Mouse (Mus musculus) lung, adult 2 months (tissue): ENCODE data around the gene Greb1. TPM values are rescaled to one million over a fixed set of nuclear protein-coding genes. Genes with fewer than 3 reads are reported as not detected.

Experiments
- DNase-seq: peaks from one replicate; pipeline ENCODE4 v3.0.0; 2022
- H3K4me1 ChIP-seq: fragments of 200-500 bp; 2 replicates; pipeline ENCODE4 v1.6.1; 2011; ENCODE audit warnings: low read length; ENCODE audit not compliant: control insufficient read depth, insufficient read depth
- H3K4me3 ChIP-seq: fragments of 200-500 bp; replicated peaks from 2 replicates; pipeline ENCODE3; 2011; ENCODE audit warnings: low read depth, mild to moderate bottlenecking, control low read depth, low read length; ENCODE audit errors: extremely low read depth
- CTCF ChIP-seq: fragments of 200-500 bp; IDR thresholded peaks from 2 replicates; pipeline ENCODE4 v1.5.1; 2011; ENCODE audit warnings: mild to moderate bottlenecking, low read length, control low read depth; ENCODE audit not compliant: insufficient read depth
- POLR2A ChIP-seq: fragments of 200-500 bp; IDR thresholded peaks from 2 replicates; pipeline ENCODE4 v1.6.1; 2011; ENCODE audit warnings: low read depth, mild to moderate bottlenecking, control low read depth, low read length, borderline replicate concordance; ENCODE audit errors: extremely low read depth
- WGBS: fragments of 180-500 bp; shearing (Covaris S2); methylation state at CpG from one replicate; pipeline ENCODE4 v1.1.7; 2018; 5-methylcytosine and 5-hydroxymethylcytosine counted together
- polyA plus RNA-seq: library from polyadenylated mRNA; depleted of rRNA; stranded (reverse); fragments of >200 nt; gene quantifications from 2 replicates; pipeline ENCODE4 v1.2.3, GENCODE M21; 2012

Gene Greb1
- polyA plus RNA-seq, 1 experiment, result 0.64 TPM

DNA sequence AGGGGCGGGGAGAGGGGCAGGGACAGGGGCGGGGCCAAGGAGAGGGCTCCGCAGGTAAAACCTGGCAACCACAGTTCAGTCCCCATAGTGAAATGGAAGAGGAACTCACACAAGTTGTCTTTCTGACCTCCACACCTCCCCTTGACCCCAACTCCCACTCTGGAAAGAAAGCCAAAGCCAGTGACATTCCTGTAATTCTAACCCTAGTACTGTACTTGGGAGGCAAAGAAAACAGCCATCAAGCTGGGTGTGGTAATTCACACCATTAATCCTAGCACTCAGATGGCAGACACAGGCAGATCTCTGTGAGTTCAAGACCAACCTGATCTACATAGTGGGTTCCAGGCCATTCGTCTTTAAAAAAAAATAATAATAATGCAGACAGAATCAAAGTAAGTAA lies 7.3 kb downstream of the Greb1 start:
- WGBS, result 86% methylated on average over 4 of the region's 4 CpGs
- Histone ChIP-seq H3K4me1 (no peaks in the 10 kb centered on the region), H3K4me3 (no peak overlapping the region)
- DNase-seq, result no peak
- TF ChIP-seq CTCF (no peak), POLR2A (no peak)

DNA sequence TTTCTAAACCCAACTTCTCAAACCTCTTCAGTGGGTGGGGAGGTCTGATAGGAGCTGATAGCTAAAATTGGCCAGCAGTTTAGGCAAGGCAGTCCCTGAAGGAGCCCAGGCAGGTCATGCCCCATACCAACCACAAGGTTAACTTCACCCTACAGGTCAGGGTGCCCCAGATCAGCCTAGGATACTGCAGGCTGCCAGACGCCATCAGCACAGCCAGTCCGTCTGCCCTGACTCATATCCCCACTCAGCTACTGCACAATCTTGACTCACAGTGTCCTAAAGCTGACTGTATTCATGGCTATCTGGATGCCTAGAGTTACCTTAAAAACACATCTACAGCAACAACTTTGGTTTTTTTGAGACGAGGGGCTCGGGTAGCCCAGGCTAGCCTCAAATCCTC lies 10.2 kb downstream of the Greb1 start:
- TF ChIP-seq CTCF, result no peak
- no peak for TF ChIP-seq POLR2A
- Histone ChIP-seq H3K4me1 (no peaks in the 10 kb centered on the region), H3K4me3 (no peak overlapping the region)
- DNase-seq, result no peak
- WGBS, result 59% methylated on average over 4 of the region's 4 CpGs

DNA sequence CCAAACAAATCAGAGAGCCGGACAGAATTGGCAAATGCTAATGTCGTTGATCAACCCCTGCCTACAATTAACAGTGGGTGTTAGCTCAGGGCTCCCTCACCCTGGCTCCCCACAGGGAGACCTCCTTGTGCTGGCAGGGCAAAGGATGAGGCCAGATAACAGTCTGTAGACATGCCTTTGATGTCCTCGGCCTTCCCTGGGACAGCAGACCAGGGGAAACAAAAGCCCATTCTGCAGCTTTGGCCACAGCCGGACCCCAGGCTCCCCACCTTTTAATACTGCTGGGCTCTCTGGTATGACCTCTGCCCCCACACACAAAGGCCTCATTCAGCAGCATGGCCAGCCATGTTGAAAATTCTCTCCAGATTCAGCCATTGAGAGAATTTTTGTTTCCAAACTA lies 10.9 kb downstream of the Greb1 start:
- Histone ChIP-seq H3K4me3 (no peak overlapping the region), H3K4me1 (no peaks in the 10 kb centered on the region)
- TF ChIP-seq CTCF (no peak), POLR2A (no peak)
- WGBS, result 56% methylated on average over 4 of the region's 4 CpGs
- no peak for DNase-seq

DNA sequence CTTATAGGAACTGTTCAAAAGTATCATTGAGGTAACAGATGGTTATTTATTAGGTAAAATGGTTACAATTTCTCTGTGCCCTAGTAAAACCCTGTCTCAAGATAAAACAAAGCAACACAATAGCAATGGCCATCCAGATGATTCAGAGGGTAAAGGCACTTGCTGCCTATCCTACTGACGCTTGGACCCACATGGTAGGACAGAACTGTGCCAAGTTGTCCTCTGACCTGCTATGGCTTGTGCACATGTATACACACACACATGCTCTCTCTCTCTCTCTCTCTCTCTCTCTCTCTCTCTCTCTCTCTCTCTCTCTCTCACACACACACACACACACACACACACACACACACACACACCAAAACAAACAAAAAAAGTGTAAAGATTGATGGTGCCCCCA lies 11.5 kb downstream of the Greb1 start:
- no peak for TF ChIP-seq POLR2A
- WGBS, result 70% methylated on average over 1 of the region's 1 CpGs
- Histone ChIP-seq H3K4me1 (no peaks in the 10 kb centered on the region), H3K4me3 (no peak overlapping the region)
- DNase-seq, result no peak

DNA sequence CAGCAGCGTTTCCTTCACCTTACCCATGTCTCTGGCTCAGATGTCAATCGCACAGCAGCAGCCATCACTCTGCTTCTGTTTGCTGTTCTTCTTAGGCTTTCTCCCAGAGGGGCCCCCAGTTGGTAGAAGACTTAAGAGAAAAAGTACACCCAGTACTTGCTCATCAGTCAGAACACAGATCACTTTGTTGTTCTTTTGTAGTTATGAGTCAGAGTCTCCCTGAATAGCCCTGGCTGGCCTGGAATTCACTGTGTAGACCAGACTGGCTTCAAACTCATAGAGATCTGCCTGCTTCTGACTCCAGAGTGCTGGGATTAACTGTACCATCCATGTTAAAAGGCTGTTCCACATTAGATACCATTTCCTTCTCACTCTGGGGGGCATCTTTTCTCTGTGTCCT lies 12.1 kb downstream of the Greb1 start:
- Histone ChIP-seq H3K4me3 (no peak overlapping the region), H3K4me1 (no peaks in the 10 kb centered on the region)
- TF ChIP-seq POLR2A (no peak), CTCF (no peak)
- 53% methylated on average over 2 of the region's 2 CpGs for WGBS
- no peak for DNase-seq

DNA sequence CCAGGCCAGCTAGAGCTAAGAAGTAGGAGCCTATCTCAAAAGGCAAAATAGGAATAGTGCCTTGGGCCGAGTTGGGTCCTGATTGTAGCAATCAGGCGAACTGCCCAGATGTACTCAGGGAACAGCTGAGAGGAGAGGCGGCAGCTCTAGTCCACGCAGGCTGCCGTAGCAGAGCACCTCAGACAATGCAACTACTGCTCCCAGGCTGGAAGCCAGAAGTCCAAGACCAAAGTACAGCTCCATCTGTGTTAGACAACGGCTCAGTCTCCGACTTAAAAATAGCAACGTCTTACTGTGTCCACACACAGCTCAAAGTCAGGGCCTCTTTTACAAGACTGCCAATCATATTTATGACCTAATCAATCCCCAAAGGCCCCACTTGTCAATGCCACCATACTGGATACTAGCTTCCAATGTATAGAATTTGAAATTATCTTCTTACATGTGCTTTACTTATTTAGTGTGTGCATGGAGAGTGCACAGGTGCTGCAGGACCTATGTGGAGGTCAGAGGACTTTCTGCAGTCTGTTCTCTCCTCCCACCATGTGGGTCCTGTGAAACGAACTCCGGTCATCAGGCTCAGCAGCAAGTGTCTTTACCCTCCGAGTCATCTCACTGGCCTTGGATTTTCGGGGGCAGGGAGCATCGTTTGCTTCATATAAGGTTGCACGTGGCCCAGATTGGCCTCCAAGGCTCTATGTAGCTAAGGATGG lies 19.5 kb downstream of the Greb1 start:
- H3K4me3 ChIP-seq, result no peak overlapping the region
- TF ChIP-seq POLR2A, result no peak
- TF ChIP-seq CTCF, result no peak
- DNase-seq, result no peak
- 80% methylated on average over 14 of the region's 14 CpGs for WGBS
- no peaks in the 10 kb centered on the region for H3K4me1 ChIP-seq

DNA sequence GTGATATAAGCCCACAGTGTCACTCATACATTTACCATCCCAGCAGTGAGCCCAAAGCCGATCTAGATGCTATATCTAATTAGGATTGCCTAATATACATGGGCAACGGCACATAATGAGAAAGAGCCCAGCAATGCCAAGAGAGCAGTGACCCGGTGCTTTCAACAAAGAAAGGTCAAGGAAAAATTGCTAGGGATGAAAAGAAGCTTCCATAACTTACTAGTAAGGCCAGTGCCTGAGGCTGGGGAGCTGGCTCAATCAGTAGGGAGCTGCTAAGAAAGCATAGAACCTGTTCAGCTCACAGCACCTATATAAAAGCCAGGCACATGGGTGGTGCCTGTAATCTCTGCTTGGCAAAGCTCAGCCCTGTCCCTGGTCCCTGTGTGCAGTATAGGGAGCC lies 20.4 kb downstream of the Greb1 start:
- TF ChIP-seq POLR2A, result no peak
- TF ChIP-seq CTCF, result no peak
- Histone ChIP-seq H3K4me3 (no peak overlapping the region), H3K4me1 (peaks cover 2% of the 10 kb centered on the region; the same call in 1 of the 2 replicates)
- DNase-seq, result no peak
- 84% methylated on average over 3 of the region's 3 CpGs for WGBS

DNA sequence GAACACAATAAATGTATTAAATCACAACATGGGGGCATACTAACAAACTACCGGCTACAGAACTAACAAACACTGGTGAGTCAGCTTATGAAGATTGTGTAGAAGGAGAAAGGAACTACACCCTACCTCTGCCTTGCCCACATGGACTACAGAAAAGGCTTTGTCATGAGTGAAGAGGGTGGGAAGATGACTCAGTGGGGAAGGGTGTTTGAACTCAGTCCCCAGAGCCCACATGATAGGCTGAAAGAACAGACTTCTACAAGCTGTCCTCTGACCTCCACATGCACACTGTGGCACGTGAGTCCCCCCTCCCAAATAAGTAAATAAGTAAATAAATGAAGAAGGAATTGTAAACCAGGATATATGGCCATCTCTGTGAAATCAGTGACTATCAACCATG lies 21.5 kb downstream of the Greb1 start:
- DNase-seq, result no peak
- H3K4me1 ChIP-seq, result peaks cover 5% of the 10 kb centered on the region; the same call in 1 of the 2 replicates
- no peak overlapping the region for H3K4me3 ChIP-seq
- 82% methylated on average over 2 of the region's 2 CpGs for WGBS
- TF ChIP-seq POLR2A (no peak), CTCF (no peak)

DNA sequence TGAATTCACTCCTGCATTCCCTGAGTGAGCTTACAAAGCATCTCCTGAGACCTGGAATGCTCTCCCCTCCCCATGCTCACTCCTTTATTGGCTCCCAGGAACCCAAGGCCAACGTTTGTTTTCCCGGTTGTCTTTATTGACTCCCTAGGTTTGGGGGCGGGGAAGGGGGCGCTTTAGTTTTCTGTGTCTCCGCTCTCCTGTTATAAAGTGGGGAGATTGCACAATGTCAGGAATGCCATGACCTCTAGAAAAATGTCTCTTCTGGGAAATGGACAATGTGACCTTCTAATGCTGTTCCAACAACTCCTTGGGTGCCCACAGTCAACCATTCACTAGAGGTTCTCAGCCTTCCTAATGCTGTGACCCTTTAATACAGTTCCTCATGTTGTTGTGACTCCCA lies 22.2 kb downstream of the Greb1 start:
- H3K4me3 ChIP-seq, result no peak overlapping the region
- peaks cover 5% of the 10 kb centered on the region; the same call in 1 of the 2 replicates for H3K4me1 ChIP-seq
- no peak for TF ChIP-seq CTCF
- TF ChIP-seq POLR2A, result no peak
- no peak for DNase-seq
- 70% methylated on average over 5 of the region's 5 CpGs for WGBS

DNA sequence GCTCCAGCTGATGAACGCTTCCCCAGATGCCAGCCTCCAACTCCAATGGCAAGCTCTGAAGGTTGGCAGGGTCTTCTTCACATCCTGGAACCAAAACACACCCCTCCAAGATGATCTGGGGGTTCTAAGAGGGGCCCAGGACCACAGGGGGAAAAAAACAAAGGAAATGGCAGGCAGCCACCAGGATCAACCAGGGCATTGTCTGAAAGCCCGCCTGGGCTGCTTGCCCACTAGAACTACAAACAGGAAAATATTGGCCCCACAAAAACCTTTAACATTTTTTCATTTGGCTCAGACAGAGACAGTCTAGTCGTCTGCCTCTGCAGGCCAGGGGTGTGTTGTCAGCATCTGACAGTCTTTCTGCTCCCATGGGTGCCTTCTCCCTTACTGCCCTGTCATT lies 25.3 kb downstream of the Greb1 start:
- no peak overlapping the region for H3K4me3 ChIP-seq
- 36% methylated on average over 3 of the region's 3 CpGs for WGBS
- TF ChIP-seq CTCF (no peak), POLR2A (no peak)
- H3K4me1 ChIP-seq, result peaks cover 5% of the 10 kb centered on the region; the same call in 1 of the 2 replicates
- no peak for DNase-seq
